Mouse (Mus musculus): Measurements from ENCODE around the gene Sgsm1. TPM values are rescaled to one million over a fixed set of nuclear protein-coding genes. Genes with fewer than 3 reads are reported as not detected.
A peak's percentile ranks its signal among the peaks of the same experiment; 100 is the strongest.

The Sgsm1 gene
- polyA plus RNA-seq, 1 experiment from 2014 or later: 7.1 TPM

DNA sequence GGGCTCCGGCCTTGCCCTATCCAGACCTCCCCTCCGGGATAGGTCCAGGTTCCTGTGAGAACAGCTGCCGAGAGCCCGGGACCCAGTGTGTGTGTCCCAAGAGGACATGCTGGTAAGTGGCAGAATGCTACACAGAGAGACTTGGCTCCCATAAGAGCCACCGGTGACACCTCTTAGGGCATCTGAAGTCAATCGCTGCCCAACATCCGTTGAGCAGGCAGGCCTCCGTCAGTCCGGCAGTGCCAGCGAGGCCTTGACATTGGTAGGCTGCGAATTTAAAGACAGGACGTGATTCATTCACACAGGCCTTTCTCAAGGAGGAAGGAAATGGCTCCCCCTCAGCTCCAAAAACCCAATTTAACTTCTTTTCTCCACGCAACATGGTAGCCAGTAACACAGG is 100.7 kb downstream of the Sgsm1 start:
- WGBS: 79% methylated on average over 13 of the region's 13 CpGs
- H3K9me3 ChIP-seq (replicated peaks; ENCODE audit: control insufficient read depth, low read length): no peaks in the 10 kb centered on the region
- peak overlapping the region; percentile 87 for H3K27ac ChIP-seq (ENCODE audit: low read length)
- H3K27me3 ChIP-seq (ENCODE audit: control insufficient read depth, insufficient read depth, low read length): no peaks in the 10 kb centered on the region
- no peak overlapping the region for H3K4me3 ChIP-seq (replicated peaks; ENCODE audit: low read length)
- no peaks in the 10 kb centered on the region for H3K36me3 ChIP-seq (ENCODE audit: control insufficient read depth, insufficient read depth, low read length)
- H3K9ac ChIP-seq (ENCODE audit: low read length): peak overlapping the region; percentile 54
- no peak for ATAC-seq (ENCODE audit: insufficient read depth, low FRiP score)
- no peak overlapping the region for H3K4me2 ChIP-seq (ENCODE audit: low read depth, low read length)
- H3K4me1 ChIP-seq (ENCODE audit: control insufficient read depth, insufficient read depth, low read length): peaks cover 40% of the 10 kb centered on the region

- H3K9me3 ChIP-seq (replicated peaks; ENCODE audit: control insufficient read depth, low read length): no peaks in the 10 kb centered on the region
- peaks cover 40% of the 10 kb centered on the region for H3K4me1 ChIP-seq (ENCODE audit: control insufficient read depth, insufficient read depth, low read length)
- peak overlapping the region; percentile 54 for H3K9ac ChIP-seq (ENCODE audit: low read length)
- H3K4me3 ChIP-seq (replicated peaks; ENCODE audit: low read length): no peak overlapping the region
- peak overlapping the region; percentile 87 for H3K27ac ChIP-seq (ENCODE audit: low read length)
- no peak for ATAC-seq (ENCODE audit: insufficient read depth, low FRiP score)
- no peaks in the 10 kb centered on the region for H3K27me3 ChIP-seq (ENCODE audit: control insufficient read depth, insufficient read depth, low read length)
- no peaks in the 10 kb centered on the region for H3K36me3 ChIP-seq (ENCODE audit: control insufficient read depth, insufficient read depth, low read length)
- 42% methylated on average over 11 of the region's 11 CpGs for WGBS
- peak overlapping the region; percentile 35; the same call in 1 of the 2 replicates for H3K4me2 ChIP-seq (ENCODE audit: low read depth, low read length)
These were observed 101.2 kb downstream of the Sgsm1 start for GRCm38 (mm10) chr5:113209401-113209750.

GRCm38 (mm10) chr5:113208622-113209400 is 101.8 kb downstream of the Sgsm1 start:
- 20% methylated on average over 11 of the region's 11 CpGs for WGBS
- Histone ChIP-seq H3K36me3 (ENCODE audit: control insufficient read depth, insufficient read depth, low read length) (no peaks in the 10 kb centered on the region), H3K4me3 (replicated peaks; ENCODE audit: low read length) (no peak overlapping the region; the same call in 1 of the 2 replicates), H3K27ac (ENCODE audit: low read length) (peak overlapping the region; percentile 87), H3K4me1 (ENCODE audit: control insufficient read depth, insufficient read depth, low read length) (peaks cover 40% of the 10 kb centered on the region), H3K9me3 (replicated peaks; ENCODE audit: control insufficient read depth, low read length) (no peaks in the 10 kb centered on the region), H3K4me2 (ENCODE audit: low read depth, low read length) (peak overlapping the region; percentile 35; the same call in 1 of the 2 replicates), H3K9ac (ENCODE audit: low read length) (peak overlapping the region; percentile 54), H3K27me3 (ENCODE audit: control insufficient read depth, insufficient read depth, low read length) (no peaks in the 10 kb centered on the region)
- ATAC-seq (ENCODE audit: insufficient read depth, low FRiP score): peak; percentile 77

- Histone ChIP-seq H3K27me3 (ENCODE audit: control insufficient read depth, insufficient read depth, low read length) (no peaks in the 10 kb centered on the region), H3K4me3 (replicated peaks; ENCODE audit: low read length) (no peak overlapping the region), H3K4me1 (ENCODE audit: control insufficient read depth, insufficient read depth, low read length) (peaks cover 40% of the 10 kb centered on the region), H3K9ac (ENCODE audit: low read length) (no peak overlapping the region; the same call in 1 of the 2 replicates), H3K27ac (ENCODE audit: low read length) (peak overlapping the region; percentile 87), H3K4me2 (ENCODE audit: low read depth, low read length) (no peak overlapping the region), H3K9me3 (replicated peaks; ENCODE audit: control insufficient read depth, low read length) (no peaks in the 10 kb centered on the region), H3K36me3 (ENCODE audit: control insufficient read depth, insufficient read depth, low read length) (no peaks in the 10 kb centered on the region)
- no peak for ATAC-seq (ENCODE audit: insufficient read depth, low FRiP score)
- WGBS: 36% methylated on average over 4 of the region's 4 CpGs
These were observed 102.5 kb downstream of the Sgsm1 start for GRCm38 (mm10) chr5:113208048-113208447.

DNA sequence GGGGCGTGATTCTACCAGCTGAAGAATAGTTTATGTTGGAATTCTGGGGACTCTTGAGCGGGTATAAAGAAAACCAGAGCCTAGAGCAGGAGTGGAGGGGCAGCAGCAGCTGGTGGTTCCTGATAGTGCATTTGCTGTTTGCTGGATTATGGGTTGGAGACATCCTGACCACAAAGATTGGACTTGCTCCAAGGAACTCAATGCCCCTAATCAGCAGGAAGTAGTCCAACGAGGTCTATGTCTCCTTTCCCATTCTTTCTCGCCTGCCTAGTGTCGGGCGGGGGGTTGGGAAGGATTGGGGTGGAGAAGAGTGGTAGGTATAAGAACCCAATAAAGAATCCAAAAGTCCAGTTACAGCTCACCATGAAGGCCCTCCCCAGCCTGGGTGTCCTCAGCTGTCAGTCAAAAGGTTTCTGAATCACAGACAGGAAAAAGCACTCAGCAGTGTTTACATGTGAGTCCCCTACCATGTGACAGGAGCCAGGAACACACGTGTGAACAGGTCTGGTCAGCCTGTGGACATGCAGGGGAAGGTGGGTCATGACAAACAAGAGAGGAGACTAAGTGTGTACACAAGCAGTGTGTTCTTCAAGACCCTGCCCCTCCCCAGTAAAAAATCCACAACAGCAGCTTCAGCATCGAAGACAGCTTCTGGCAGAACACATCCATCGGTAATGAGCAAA is 103.8 kb downstream of the Sgsm1 start:
- Histone ChIP-seq H3K27ac (ENCODE audit: low read length) (peak overlapping the region; percentile 87; the same call in 1 of the 2 replicates), H3K36me3 (ENCODE audit: control insufficient read depth, insufficient read depth, low read length) (no peaks in the 10 kb centered on the region), H3K9ac (ENCODE audit: low read length) (0 out of 2 replicates have a peak overlapping the region, but pooled peaks have one; percentile 15), H3K9me3 (replicated peaks; ENCODE audit: control insufficient read depth, low read length) (no peaks in the 10 kb centered on the region), H3K4me1 (ENCODE audit: control insufficient read depth, insufficient read depth, low read length) (peaks cover 40% of the 10 kb centered on the region), H3K27me3 (ENCODE audit: control insufficient read depth, insufficient read depth, low read length) (no peaks in the 10 kb centered on the region), H3K4me3 (replicated peaks; ENCODE audit: low read length) (no peak overlapping the region), H3K4me2 (ENCODE audit: low read depth, low read length) (no peak overlapping the region)
- no peak for ATAC-seq (ENCODE audit: insufficient read depth, low FRiP score)
- WGBS: 40% methylated on average over 9 of the region's 9 CpGs

DNA sequence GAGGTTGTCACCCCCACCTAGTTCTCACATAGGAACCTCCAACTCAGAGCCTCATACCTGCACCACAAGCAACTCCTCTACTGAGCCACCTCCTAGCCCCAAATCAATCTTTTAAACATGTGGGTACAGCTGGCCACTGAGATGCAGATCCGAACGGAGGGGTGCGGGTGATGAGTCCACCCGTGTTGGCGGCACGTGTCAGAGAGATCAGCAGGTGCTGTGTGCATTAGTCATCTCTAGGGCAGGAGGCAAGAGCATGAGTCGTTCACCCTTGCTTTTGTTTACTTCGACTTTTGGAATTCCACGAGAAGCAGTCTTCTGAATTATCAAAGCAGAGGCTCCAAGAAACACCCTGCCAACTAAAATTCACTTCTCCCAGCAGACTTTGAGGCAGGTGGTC is 106.4 kb downstream of the Sgsm1 start:
- Histone ChIP-seq H3K27me3 (ENCODE audit: control insufficient read depth, insufficient read depth, low read length) (no peaks in the 10 kb centered on the region), H3K4me2 (ENCODE audit: low read depth, low read length) (no peak overlapping the region), H3K9ac (ENCODE audit: low read length) (no peak overlapping the region), H3K9me3 (replicated peaks; ENCODE audit: control insufficient read depth, low read length) (no peaks in the 10 kb centered on the region), H3K4me1 (ENCODE audit: control insufficient read depth, insufficient read depth, low read length) (peaks cover 27% of the 10 kb centered on the region), H3K36me3 (ENCODE audit: control insufficient read depth, insufficient read depth, low read length) (no peaks in the 10 kb centered on the region), H3K27ac (ENCODE audit: low read length) (no peak overlapping the region), H3K4me3 (replicated peaks; ENCODE audit: low read length) (no peak overlapping the region)
- WGBS: 64% methylated on average over 9 of the region's 9 CpGs
- no peak for ATAC-seq (ENCODE audit: insufficient read depth, low FRiP score)

- Histone ChIP-seq H3K9me3 (replicated peaks; ENCODE audit: control insufficient read depth, low read length) (no peaks in the 10 kb centered on the region), H3K27ac (ENCODE audit: low read length) (peak overlapping the region; percentile 66; the same call in 1 of the 2 replicates), H3K4me2 (ENCODE audit: low read depth, low read length) (no peak overlapping the region), H3K27me3 (ENCODE audit: control insufficient read depth, insufficient read depth, low read length) (no peaks in the 10 kb centered on the region), H3K4me1 (ENCODE audit: control insufficient read depth, insufficient read depth, low read length) (peaks cover 13% of the 10 kb centered on the region), H3K9ac (ENCODE audit: low read length) (no peak overlapping the region), H3K4me3 (replicated peaks; ENCODE audit: low read length) (no peak overlapping the region), H3K36me3 (ENCODE audit: control insufficient read depth, insufficient read depth, low read length) (no peaks in the 10 kb centered on the region)
- ATAC-seq (ENCODE audit: insufficient read depth, low FRiP score): no peak
- 81% methylated on average over 10 of the region's 10 CpGs for WGBS
These were observed 110.8 kb downstream of the Sgsm1 start for GRCm38 (mm10) chr5:113199772-113200134.

DNA sequence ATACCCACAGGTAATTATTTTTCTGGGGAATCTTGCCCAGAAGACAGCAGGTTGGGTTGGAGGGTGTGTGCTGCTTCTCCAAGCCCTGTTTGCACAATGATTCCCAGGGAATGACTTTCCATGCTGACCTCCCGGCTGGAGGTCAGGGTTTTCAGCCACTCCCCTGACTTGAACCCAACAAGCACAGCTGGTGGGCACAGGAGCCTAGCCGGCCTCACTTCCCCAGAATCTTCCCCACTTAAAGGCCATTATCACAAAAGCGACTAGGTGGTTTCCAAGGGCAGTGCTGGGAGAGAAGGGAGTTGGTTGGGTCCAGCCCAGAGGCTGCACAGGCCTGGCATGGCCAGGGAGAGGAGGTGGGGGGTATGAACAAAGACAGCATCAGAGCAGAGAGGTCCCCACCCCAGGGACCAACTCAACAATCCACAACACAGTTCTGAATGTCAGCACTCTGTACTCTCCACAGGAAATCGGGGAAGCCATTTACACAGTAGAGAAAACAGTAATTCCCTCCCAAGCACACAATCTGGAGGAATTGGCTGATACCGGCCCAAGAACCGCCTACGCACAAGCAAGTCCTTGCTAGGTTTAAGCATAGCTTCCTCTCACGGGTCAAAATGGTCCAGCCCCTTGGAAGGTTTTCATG is 111.3 kb downstream of the Sgsm1 start:
- peaks cover 13% of the 10 kb centered on the region for H3K4me1 ChIP-seq (ENCODE audit: control insufficient read depth, insufficient read depth, low read length)
- H3K27me3 ChIP-seq (ENCODE audit: control insufficient read depth, insufficient read depth, low read length): no peaks in the 10 kb centered on the region
- H3K9me3 ChIP-seq (replicated peaks; ENCODE audit: control insufficient read depth, low read length): no peaks in the 10 kb centered on the region
- no peaks in the 10 kb centered on the region for H3K36me3 ChIP-seq (ENCODE audit: control insufficient read depth, insufficient read depth, low read length)
- peak overlapping the region; percentile 74 for H3K27ac ChIP-seq (ENCODE audit: low read length)
- 45% methylated on average over 8 of the region's 8 CpGs for WGBS
- no peak for ATAC-seq (ENCODE audit: insufficient read depth, low FRiP score)
- H3K9ac ChIP-seq (ENCODE audit: low read length): 0 out of 2 replicates have a peak overlapping the region, but pooled peaks have one; percentile 21
- no peak overlapping the region for H3K4me2 ChIP-seq (ENCODE audit: low read depth, low read length)
- H3K4me3 ChIP-seq (replicated peaks; ENCODE audit: low read length): no peak overlapping the region
